Mouse (Mus musculus) right cerebral cortex, postnatal 4 days (tissue): ENCODE results near the gene Mybpc2.
A peak's percentile ranks its signal among the peaks of the same experiment; 100 is the strongest.

Experiments used
- DNase-seq: peaks from one replicate; pipeline ENCODE4 v3.0.0-alpha.2; 2022

Mybpc2 gene

DNA sequence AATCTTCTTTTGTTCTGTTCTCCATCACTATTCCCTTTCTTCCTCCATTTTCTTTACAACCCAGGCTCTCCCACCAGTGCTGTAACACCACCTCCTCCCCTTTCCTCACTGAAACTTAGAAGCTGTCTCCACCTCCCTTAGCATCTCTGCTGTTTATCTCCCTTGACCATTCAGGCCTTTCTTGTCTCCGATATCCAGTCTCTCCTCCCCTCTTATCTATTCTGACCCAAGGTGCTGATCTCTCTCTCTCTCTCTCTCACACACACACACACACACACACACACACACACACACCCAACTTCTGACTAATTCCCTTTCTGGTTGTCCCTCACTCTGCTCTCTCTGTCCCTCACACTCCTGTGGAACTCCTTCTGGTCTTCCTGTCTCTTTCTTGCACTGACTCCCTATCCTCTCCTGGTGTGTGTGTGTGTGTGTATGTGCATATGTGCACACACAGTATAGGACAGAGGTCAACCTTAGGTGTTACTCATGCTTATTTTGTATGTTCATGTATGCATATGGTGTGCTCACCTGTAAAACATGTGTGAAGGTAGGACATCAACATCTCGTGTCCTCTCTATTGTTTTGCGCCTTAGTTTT lies 41.5 kb downstream of the Mybpc2 start:
- DNase-seq: no peak

DNA sequence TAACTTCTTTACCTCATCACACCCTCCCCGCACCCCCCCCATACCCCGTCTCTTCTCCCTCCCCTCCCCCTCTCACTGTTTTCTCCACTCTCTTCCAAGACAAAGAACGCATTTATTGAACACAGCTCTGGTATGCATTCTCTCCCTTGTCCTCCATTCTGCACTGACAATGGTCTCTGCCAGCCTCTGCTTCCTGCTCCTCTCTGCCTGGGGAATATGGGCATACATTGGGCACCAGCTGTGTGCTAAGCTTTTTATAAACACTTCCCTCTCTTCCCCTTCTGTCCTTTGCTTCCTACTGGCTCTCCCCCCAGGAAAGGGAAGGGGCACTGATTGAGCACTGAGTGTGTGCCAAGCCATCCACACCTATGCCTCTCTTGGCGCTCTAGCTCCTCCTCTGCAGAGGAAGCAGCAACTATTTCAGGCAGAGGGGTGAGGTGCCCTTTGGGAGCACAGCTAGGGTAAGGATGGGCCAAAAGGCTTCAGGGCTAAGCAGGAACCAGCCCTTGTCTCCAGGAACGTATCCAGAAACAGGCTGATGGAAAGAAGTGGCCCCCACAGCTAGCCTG lies 49.3 kb downstream of the Mybpc2 start:
- no peak for DNase-seq

DNA sequence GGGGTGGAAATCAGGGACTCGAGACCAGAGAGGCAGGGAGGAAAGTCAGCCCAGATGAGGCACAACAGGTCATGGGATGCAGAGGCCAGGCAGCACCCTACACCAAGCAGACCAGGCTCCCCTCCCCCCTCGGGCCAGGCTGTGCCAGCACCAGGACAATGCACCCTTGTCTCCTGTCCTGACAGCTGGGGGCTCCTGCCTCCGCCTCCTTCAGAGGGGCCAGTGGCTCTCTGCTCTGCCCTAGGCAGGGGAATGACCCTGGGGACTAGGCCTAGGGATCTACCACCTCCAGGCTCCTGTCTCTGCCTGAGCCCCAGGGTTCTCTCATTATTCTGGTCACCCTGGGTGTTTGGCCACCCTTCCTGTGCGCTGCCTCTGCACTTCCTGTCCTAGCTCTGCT lies 50.0 kb downstream of the Mybpc2 start:
- peak; percentile 66 for DNase-seq

DNA sequence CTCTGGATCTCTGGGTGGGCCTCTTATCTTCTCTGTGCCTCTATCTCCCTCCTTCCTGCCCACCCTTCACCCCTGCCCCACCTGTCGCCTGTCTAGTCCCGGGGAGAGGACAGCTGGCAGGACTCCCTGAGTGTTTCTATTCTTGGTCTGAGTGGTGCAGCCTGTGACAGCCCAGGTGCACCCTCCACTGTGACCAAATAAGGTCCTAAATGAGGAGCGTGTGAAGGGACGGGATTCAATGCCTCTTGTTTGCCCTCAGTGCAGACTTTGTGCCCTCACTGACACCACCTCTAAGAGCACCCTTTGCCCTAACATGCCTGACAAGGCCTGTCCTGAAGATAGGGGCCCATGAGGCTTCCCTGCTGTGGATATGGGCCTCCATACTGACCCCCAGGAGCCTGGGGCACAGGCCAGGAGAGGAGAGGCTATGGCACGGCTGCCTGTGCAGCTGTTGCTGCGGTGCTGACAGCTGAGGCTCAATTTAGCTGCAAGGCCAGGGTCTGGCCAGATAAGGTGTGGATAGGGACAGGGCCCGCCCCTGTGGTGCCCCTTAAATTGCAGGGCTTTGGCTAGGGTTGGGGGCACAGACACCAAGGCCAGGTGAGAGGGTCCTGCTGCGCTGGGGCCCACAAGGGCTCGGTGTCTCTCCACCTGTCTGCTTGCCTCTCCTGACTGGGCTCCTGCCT lies 51.4 kb downstream of the Mybpc2 start:
- DNase-seq: no peak

DNA sequence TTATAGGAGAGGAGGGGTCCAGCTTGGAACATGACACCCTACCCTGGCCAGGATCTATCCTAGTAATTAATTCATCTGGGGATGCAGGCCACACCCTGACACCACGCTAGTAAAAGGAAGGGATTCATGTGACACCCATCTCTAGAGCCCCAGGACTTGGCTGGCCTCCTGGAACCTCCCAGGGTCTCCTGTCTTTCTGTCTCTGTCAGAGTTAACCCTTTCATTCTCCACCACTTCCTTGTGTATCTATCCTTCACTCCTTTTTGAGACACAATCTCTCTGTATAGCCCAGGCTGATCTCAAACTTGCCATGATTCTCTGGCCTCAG lies 51.9 kb downstream of the Mybpc2 start:
- DNase-seq: no peak

DNA sequence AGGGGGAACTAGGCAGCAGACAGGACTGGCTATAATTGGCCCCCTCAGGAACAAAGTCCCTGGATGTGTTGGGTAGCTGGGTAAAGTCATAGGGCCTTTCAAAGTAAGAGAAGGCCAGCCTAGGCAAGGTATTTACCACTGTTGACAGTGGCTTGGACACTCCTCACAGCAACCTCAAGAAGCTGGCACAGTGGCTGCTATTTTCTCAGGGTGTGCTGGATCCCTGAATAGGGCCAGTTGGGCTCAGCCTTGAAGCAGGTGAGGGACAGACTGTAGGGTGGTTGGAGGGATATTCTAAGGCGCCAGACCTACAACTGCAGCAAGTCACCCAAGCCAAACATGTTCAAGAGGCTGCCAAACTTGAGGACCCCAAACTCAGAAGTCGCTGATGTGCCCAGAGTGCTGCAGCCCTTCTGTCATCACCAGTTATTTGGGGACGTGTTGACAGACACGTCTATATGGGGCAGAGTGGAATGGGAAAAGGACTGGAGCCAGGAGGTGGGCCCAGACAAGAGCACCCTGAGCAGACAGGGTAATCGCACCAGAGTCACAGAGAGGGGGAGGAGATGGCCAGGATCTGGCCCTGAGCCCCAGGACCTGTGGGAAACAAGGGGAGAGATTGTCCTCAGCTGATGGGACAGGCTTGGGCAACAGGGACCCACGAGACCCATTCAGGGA lies 52.4 kb downstream of the Mybpc2 start:
- DNase-seq: no peak

DNA sequence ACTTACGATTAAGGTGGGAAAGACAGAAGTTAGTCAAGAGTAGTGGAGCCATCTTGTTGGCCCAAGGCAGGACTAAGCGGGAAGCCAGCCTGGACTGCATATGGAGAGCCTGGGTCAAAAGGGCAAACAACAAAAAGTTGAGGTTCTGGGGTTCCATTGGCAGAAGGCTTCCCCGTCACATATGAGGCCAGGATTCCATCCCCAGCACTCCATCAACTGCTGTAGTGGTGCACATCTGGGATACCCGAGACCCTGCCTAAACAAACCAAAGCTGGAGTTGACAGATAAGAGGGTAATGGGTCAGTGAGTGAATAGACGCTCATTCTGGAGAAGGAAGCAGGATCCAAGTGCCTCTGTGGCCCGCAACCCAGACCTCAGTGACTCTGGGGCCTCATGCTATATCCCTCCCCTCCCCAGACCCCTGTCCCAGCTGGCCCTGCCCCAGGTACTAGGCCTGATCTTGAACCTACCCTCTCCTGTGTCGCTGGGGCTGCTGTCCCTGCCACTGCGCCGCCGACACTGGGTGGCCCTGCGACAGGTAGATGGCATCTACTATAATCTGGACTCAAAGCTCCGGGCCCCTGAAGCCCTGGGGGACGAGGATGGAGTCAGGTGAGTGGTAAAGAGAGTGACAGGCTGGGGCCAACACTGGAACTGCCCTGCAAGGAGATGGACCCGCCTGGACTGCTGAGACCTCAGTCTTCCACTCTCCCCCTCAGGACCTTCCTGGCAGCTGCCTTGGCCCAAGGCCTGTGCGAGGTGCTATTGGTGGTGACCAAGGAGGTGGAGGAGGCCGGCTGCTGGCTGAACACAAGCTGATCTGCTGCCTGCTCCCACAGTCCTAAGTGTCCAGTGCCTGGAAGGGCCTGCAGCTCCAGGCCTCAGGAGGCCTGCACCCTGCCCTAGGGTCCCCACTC lies 53.5 kb downstream of the Mybpc2 start:
- no peak for DNase-seq

DNA sequence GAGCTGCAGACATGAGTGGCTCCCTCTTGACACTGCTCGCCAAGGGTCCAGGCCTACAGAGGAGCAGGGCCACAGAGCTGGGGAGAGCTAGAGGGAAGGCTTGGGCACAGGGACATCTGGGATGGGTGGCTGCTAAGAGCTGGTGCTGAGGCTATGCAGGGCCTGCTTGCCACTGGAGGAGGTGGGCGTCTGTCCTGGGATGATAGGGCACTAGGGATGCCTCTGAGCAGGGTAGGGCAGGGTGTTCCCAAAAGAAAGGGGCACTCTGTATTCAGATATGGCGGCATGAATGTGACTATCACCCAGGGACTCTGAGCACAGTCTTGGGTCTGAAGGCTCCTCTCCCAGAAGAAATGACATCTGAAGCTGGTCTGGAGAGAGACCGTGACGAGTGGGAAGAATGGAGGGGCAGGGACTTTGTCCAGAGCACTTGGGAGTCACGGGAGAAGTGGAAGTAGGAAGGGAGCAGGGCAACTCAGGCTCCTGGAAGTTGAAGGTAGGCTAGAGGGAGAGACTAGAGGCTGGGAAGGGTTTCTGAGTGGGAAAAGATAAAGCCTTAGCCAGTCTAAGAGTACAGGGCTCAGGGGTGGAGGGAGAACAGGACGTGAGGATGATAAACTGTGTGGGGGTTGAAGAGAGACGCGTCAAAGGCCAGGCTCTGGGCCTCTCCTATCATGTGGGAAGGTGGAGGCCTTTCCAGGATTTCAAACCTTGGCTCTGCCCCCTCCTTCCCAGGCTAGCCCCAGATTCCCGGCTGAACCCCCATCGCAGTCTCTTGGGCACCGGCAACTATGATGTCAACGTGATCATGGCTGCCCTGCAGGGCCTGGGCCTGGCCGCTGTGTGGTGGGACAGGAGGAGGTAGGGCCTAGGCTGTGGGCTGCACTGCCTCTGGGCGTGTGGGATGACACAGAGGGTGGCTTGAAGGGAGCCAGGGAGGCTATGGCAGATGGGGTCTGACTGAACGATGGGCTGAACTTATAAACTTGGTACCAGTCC lies 54.5 kb downstream of the Mybpc2 start:
- DNase-seq: no peak

DNA sequence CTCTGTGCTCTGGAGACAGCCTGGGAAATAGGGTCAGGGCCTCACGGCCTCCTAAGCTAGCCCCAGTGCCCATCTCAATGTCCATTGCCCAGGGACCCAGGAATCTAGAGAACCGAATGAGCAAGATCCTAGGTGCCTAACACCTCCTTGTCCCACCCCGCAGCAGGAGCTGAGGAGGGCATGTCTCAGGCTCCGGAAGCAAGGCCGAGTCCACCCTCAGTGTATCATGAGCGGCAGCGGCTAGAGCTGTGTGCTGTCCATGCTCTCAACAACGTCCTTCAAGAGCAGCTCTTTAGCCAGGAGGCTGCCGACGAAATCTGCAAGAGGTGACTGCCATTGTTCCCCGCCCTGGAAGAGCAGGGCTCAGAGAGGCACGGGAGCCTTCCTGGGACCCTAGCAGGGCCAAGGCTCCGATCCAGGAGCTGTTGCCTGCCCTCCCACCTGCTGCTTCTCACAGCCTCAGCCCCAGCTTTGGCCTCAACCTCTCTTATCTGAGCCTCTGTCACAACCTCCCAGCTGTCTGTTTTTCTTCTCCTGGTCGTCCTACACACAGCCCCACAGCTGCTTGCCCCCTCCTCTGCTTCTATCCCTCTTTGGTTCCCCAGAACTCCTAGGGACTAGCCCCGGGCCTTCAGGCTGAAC lies 55.7 kb downstream of the Mybpc2 start:
- DNase-seq: peak; percentile 26

DNA sequence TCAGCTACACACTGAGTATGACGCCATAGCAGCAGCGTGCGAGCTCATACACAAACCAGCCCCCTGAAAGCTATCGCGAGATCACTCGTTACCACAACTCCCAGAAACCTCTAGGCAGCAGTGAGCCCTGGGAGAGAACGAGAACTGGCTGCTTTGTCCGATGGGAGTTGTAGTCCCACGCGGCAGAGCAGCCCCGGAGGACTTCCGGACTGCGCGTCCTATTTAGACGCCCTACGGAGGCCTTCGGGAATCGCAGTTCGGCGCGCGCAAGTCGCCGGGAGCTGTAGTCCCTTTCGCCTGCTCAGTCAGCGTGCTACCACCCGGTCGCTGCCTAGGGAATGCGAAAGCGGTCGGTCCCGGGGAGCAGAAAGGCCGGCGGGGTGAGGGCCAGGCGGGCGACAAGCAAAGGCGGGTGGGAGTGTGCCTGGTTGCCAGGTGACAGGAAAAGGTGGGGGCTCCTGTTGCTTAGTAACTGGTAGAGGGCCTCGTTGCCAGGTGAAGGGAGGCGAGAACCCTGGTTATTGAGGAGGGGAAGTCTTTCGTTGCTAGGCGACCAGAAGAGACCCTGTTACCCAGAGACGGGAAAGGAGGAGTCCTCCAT lies 56.5 kb downstream of the Mybpc2 start, which contains the start of gene Josd2:
Gene Josd2, plus strand, starts transcription at position 170 of the 601 bp plus-strand sequence.
- peak; percentile 89 for DNase-seq

DNA sequence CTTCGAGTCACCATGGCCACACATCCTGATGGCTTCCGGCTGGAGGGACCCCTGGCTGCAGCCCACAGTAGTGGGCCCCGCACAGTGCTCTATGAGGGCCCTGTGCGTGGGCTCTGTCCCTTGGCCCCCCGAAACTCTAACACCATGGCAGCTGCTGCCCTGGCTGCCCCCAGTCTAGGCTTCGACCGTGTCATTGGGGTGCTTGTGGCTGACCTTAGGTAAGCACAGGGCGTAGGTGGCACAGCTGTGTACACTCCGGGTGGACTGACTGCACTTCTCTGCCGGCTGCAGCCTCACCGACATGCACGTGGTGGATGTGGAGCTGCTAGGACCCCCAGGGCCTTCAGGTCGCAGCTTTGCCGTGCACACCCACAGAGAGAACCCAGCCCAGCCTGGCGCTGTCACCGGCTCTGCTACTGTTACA lies 57.6 kb downstream of the Mybpc2 start:
- DNase-seq: no peak

DNA sequence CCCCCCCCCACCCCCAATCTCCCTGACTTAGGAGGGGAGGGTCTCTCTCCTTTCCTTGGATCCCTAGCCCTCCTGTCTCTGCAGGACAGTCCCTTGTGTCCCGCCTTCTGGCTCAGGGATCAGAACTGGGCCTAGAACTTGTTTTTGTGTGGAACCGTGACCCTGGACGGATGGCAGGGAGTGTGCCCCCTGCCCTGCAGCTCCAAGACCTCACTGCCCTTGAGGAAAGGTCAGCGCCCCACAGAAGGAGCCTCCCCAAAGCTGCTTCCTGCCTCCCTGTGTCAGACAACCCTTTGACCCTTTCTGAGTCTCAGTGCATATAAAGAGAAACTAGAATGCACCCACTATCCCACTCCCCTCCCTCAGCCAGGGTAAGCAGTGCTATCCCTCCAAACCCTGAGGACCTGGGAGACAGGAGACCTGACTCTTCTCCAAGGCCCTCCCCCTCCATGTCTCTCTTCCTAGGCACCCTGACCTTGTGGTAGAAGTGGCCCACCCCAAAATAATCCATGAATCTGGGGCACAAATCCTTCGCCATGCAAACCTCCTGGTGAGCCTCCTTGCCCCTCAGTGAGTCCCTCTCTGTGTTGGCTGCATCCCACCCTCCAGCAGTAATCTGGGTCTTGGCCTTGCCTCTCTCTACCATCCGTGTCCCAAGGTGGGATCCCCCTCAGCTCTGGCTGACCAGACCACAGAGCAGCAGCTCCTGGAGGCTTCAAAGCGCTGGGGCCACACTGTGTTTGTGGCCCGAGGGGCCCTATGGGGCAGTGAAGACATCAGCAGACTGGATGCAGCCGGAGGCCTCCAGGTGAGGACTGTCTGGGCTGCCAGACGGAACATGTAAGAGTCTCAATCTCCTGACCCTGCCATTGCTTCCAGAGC lies 58.2 kb downstream of the Mybpc2 start:
- peak; percentile 34 for DNase-seq

DNA sequence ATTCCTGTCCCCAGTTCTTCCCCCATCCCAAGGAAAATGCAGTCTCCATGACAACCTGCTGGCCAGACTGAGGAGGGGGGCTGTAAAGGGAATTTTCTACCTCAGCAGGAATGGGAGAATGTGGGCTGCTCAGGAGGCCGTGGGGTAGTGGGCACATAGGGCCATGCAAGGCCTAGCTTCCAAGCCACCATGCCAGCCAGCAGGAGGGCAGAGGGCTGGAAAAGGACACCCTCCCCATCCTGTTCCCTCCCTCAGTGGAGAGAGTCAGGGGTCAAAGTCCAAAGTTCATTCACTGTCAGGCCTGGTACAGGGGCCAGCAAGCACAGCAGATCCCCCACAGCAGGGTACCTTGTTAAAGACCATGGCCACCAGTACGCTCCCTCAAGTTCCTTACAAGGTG lies 59.3 kb downstream of the Mybpc2 start, which contains the start of gene Aspdh:
Gene Aspdh, plus strand, starts transcription at position 281 of the 400 bp plus-strand sequence.
- no peak for DNase-seq

DNA sequence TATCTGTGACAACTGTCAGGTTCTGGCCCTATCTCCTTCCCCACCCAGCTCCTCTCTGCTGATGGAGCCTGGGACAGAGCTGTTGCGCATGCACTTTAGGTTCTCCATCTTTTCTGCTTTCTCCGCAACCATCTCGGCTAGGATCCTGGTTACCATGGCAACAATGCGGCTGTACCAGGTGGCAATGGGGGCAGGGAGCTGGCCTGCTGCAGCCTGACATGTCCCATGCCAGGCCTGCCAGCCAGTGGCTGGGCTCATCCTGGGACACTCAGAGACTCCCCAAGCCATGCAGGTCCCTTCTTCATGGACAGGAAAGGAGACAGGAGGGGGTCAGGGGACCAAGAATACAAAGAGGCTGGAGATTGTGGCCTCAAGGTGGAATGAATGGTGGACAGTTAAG lies 59.9 kb downstream of the Mybpc2 start:
- DNase-seq: peak; percentile 78

DNA sequence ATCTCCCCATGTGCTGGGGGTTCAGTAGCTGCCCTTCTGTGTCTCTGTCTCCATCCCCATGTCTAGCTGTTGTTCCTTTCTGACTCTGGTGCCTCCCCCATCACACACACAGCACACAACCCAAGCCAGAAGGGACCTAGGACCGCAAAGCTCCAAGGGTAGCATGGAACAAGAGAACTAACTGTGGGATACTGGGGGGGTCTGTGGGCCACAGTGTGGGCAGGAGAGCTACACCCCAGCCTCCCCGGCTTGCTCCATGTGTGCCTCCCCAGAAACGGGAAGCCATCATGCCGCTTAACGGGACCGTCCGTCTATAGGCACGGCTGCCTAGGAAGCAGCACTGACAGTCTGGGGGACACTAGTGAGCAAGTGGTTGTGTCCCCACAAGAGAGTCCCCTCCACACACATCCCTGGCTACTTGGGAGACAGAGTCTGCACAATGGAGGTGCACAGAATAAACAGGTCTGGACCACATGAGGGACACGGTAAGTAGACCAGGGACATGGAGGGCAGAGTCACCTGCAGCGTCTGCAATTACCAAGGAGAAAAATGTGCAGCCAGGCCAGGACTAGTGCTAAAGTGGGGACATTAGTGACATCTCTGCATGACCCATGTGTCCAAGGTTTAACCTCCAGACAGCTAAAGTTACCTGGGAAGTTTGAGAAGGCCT lies 60.8 kb downstream of the Mybpc2 start:
- no peak for DNase-seq

DNA sequence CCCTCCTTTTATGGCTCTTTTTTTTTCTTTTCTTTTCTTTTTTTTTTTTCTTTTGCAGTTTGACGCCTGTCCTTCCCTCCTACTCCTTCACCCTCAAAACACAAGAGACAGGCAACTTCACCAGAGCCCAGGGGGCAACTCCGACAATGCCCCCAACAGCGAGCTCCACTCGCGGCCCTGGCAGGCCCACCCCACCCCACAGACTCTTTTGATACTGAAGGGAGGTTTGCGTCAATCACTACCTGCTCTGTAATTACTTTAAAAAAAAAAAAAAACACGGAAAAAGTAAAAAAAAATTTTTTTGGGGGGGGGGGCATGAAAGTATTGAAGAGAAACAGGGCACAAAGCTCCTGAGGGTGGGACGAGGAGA lies 61.4 kb downstream of the Mybpc2 start:
- no peak for DNase-seq

DNA sequence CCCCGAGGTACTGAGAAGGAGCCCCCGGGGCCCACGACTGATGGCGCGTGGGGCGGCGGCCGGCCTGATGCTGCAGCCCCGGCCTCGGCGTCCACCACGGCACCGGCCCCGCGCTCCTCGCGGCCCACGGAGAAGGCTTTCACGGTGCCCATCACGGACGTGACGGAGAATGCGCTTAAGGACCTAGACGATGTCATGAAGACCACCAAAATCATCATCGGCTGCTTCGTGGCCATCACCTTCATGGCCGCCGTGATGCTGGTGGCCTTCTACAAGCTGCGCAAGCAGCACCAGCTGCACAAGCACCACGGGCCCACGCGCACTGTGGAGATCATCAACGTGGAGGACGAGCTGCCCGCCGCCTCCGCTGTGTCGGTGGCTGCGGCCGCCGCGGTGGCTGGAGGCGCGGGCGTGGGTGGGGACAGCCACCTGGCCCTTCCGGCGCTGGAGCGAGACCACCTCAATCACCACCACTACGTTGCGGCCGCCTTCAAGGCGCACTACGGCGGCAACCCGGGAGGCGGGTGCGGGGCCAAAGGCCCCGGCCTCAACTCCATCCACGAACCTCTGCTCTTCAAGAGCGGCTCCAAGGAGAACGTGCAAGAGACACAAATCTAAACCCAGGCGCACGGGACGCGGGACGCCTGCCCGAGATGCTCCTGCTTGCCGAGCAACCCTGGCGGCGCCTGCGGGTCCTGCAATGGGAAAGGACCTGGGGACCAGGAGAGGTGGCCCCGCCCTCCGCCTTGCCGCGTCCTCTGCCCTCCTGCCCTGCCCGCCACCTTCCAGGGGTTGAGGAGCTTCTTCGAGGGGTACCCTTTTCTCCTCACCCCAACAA lies 62.0 kb downstream of the Mybpc2 start:
- peak; percentile 61 for DNase-seq
